Mouse (Mus musculus) layer of hippocampus, adult 8-10 months (tissue): Measurements from ENCODE around the gene Phf11d. TPM values are rescaled to one million over a fixed set of nuclear protein-coding genes. Genes with fewer than 3 reads are reported as not detected.
"Not testable (repeated sequence)": the region's sequence is repeated elsewhere in the genome, so short reads cannot be mapped to it uniquely, and the experiment has no call there.

Source experiments
- DNase-seq, 2 experiments: peaks; one replicate each; pipeline ENCODE4 v3.0.0; 2022; ENCODE audit warnings: low spot score in 2 of 2
- total RNA-seq, 4 experiments: library from RNA; stranded (reverse); gene quantifications; 2 replicates each; pipeline ENCODE4 v1.2.4; 2022

Gene Phf11d
- 1 to 10 TPM in 2 of 4 experiments, under 1 TPM in 2; 0.87 to 4.0 (median 1.3) TPM for total RNA-seq

- DNase-seq: peak in 1 of 2 experiments; percentile 4
Measured at GRCm38 (mm10) chr14:59365244-59365644, at the start of gene Phf11d. Gene Phf11d (minus strand): TSS chr14:59365470.

- not testable (repeated sequence) for DNase-seq
Measured at GRCm38 (mm10) chr14:59414979-59415378, 49.7 kb upstream of the Phf11d start.

- DNase-seq: no peak
Measured at GRCm38 (mm10) chr14:59396999-59397398, 31.7 kb upstream of the Phf11d start.

- no peak for DNase-seq
Measured at GRCm38 (mm10) chr14:59395281-59395680, 30.0 kb upstream of the Phf11d start, which contains the start of gene Phf11c. Gene Phf11c (minus strand): TSS chr14:59395381.

- DNase-seq: peak; percentile 17 to 47
Measured at GRCm38 (mm10) chr14:59390181-59390580, 24.9 kb upstream of the Phf11d start.

GRCm38 (mm10) chr14:59389532-59389931 lies 24.3 kb upstream of the Phf11d start:
- DNase-seq: no peak

GRCm38 (mm10) chr14:59370348-59371068 lies 5.2 kb upstream of the Phf11d start:
- DNase-seq: no peak

GRCm38 (mm10) chr14:59366386-59367105 lies 1.3 kb upstream of the Phf11d start:
- DNase-seq: no peak

- DNase-seq: not testable (repeated sequence)
Measured at GRCm38 (mm10) chr14:59341189-59341588, 24.1 kb downstream of the Phf11d start, which contains the start of gene Phf11b. Gene Phf11b (minus strand): TSS chr14:59341351.

GRCm38 (mm10) chr14:59339541-59339940 lies 25.7 kb downstream of the Phf11d start:
- DNase-seq: no peak

- DNase-seq: not testable (repeated sequence)
Measured at GRCm38 (mm10) chr14:59336056-59336455, 29.2 kb downstream of the Phf11d start.

GRCm38 (mm10) chr14:59330499-59330898 lies 34.8 kb downstream of the Phf11d start:
- peak; percentile 15 to 35 for DNase-seq

- not testable (repeated sequence) for DNase-seq
Measured at GRCm38 (mm10) chr14:59319970-59320369, 45.3 kb downstream of the Phf11d start.

GRCm38 (mm10) chr14:59319036-59319435 lies 46.2 kb downstream of the Phf11d start:
- not testable (repeated sequence) for DNase-seq

Other genes with a start within 250 kb of the Phf11d start
- not detected for gene 1700129C05Rik, start 222.6 kb downstream of the Phf11d start, total RNA-seq
- gene Gm5142, start 186.7 kb downstream of the Phf11d start, total RNA-seq: not detected
- 10 to 100 TPM; 39.5 to 45.9 (median 41.7) TPM for gene Rcbtb1, start 164.3 kb downstream of the Phf11d start, total RNA-seq
- not detected for gene Gm6904, start 105.3 kb downstream of the Phf11d start, total RNA-seq
- under 1 TPM in 2 of 4 experiments, not detected in 2; 0.75 to 0.99 TPM for gene Phf11a, start 67.9 kb downstream of the Phf11d start, total RNA-seq
- gene Phf11b, start 24.1 kb downstream of the Phf11d start, total RNA-seq: 1 to 10 TPM in 2 of 4 experiments, under 1 TPM in 1, not detected in 1; 0.41 to 4.3 (median 2.3) TPM
- under 1 TPM; 0.45 to 0.95 (median 0.70) TPM for gene Phf11c, start 29.9 kb upstream of the Phf11d start, total RNA-seq
- gene Setdb2, start 75.4 kb upstream of the Phf11d start, total RNA-seq: 1 to 10 TPM; 4.3 to 7.1 (median 5.6) TPM
- gene Cab39l, start 75.5 kb upstream of the Phf11d start, total RNA-seq: 10 to 100 TPM; 23.0 to 26.7 (median 26.1) TPM
- gene Cdadc1, start 232.5 kb upstream of the Phf11d start, total RNA-seq: 10 to 100 TPM; 52.6 to 61.9 (median 60.6) TPM